Mouse (Mus musculus) liver, postnatal 0 days (tissue): Measurements from ENCODE around the gene Sync.

Source experiments
- CTCF ChIP-seq: sonication (generic); IDR thresholded peaks from 2 replicates; pipeline ENCODE4 v1.5.1; 2016; ENCODE audit warnings: antibody characterized with exemption, low read depth
- EP300 ChIP-seq: IDR thresholded peaks from 2 replicates; pipeline ENCODE4 v1.6.1; 2016; ENCODE audit warnings: antibody characterized with exemption, low read depth, mild to moderate bottlenecking

DNA sequence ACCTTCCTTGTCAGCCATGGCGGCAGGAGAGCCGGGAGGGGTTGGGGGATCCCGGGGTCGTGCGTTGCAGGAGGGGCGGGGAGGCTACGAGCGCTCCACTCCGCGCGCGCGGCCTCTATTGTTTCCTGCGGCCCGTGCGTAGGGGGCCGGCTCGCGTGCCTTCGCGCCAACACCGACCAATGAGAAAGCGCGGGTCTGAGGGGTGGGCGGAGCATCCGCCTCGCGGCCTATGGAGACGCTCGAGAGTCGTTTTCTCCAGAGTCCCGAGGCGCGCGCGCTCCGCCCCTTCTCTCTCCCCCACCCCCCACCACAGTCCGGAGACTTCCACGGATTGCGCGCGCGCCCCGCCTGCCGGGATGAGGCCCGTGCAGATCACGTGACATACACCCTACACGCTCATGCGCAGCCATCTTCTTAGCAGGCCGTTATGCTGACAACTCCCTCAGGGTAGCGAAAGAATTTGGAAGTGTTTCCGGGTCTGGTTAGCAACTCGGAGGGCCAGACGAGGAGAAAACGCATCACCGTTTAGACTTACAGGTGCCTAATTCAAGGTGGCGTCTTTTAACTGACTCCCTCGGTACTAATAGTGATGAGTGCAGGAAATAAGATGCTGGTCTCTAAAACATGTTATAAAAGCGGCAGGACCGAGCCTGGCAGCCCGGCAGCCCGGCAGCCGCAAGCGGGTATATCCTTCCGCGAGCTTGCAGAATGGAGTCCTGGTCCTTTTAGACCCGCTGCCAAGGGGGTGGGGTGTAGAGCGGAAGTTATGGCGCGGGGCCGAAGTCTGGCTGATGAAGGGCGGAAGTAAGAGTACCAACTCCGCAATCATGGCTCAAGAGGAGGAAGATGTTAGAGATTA is 48.0 kb downstream of the Sync start, which contains the start of the genes Rbbp4 and Zbtb8os:
- peak; percentile 32 for TF ChIP-seq CTCF
- peak; percentile 68 for TF ChIP-seq EP300
